Mouse (Mus musculus): Measurements from ENCODE around the gene Ccdc180. TPM values are rescaled to one million over a fixed set of nuclear protein-coding genes. Genes with fewer than 3 reads are reported as not detected.

Ccdc180 gene
- polyA plus RNA-seq, 1 experiment from 2014 or later, result 0.71 TPM

DNA sequence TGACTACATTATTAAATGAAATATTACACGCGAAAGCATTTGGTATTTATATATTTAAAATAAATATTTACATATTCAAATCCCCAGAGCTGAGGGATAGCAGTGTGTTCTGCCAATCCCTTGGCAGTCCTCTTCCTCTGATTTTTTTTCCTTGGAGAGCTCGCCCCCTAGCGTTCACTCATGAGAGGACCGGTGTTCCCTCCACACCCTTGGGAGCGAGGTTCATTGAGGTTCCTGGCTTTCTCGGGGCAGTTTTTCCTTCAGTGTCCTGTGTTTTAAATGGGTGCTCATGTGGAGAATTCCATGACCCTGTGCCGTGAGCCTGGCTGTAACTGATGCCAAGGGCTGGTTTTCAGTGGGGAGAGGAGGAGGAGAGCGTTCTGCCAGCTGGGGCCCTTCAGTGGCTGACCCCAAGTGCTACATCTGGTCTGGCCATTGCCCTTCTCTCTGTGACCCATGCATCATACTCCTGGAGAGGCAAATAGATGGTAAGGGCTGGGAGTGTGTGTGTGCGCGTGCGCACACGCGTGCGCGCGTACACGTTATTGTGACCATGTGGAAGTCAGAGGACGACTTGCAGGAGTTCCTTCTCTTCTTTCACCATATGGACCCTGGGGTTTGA, 34.2 kb upstream of the Ccdc180 start:
- H3K9ac ChIP-seq (ENCODE audit: low read depth, low read length), result no peak overlapping the region
- H3K27me3 ChIP-seq (ENCODE audit: control insufficient read depth, insufficient read depth, low read length), result no peaks in the 10 kb centered on the region
- H3K27ac ChIP-seq (ENCODE audit: low read depth, low read length), result no peak overlapping the region
- H3K36me3 ChIP-seq (ENCODE audit: control insufficient read depth, insufficient read depth, low read length), result no peaks in the 10 kb centered on the region
- DNase-seq (ENCODE audit: low spot score) (peak; percentile 85), ATAC-seq (ENCODE audit: low FRiP score) (no peak)
- H3K4me3 ChIP-seq (ENCODE audit: low read depth, low read length), result no peak overlapping the region
- H3K4me2 ChIP-seq (replicated peaks; ENCODE audit: low read depth, low read length), result no peak overlapping the region
- 52% methylated on average over 19 of the region's 19 CpGs for WGBS
- H3K4me1 ChIP-seq (replicated peaks; ENCODE audit: control insufficient read depth, insufficient read depth, low read length), result no peaks in the 10 kb centered on the region
- no peaks in the 10 kb centered on the region for H3K9me3 ChIP-seq (ENCODE audit: control insufficient read depth, low read length)

DNA sequence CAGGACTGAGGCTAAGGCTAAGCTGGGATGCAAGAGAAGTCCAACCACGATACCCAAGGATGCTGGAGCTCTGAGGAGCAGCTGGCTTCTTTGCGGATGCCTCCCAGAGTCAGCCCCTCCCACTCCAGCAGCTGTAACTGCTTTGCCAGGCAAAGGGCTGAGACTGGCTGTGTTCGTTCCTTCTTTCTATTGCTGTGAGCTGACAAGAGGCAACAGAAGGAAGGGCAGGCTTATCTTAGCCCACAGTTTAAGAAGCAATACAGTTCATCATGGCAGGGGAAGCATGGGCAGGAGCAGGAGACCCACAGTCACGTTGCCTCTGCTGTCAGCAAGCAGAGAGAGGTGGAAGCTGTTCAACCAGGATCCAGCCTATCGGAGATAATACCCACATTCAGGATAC, 28.9 kb upstream of the Ccdc180 start:
- no peaks in the 10 kb centered on the region for H3K27me3 ChIP-seq (ENCODE audit: control insufficient read depth, insufficient read depth, low read length)
- DNase-seq (ENCODE audit: low spot score) (no peak), ATAC-seq (ENCODE audit: low FRiP score) (no peak)
- H3K9ac ChIP-seq (ENCODE audit: low read depth, low read length), result no peak overlapping the region
- 59% methylated on average over 5 of the region's 5 CpGs for WGBS
- no peak overlapping the region for H3K27ac ChIP-seq (ENCODE audit: low read depth, low read length)
- no peak overlapping the region for H3K4me3 ChIP-seq (ENCODE audit: low read depth, low read length)
- no peak overlapping the region for H3K4me2 ChIP-seq (replicated peaks; ENCODE audit: low read depth, low read length)
- H3K9me3 ChIP-seq (ENCODE audit: control insufficient read depth, low read length), result no peaks in the 10 kb centered on the region
- H3K36me3 ChIP-seq (ENCODE audit: control insufficient read depth, insufficient read depth, low read length), result no peaks in the 10 kb centered on the region
- no peaks in the 10 kb centered on the region for H3K4me1 ChIP-seq (replicated peaks; ENCODE audit: control insufficient read depth, insufficient read depth, low read length)

DNA sequence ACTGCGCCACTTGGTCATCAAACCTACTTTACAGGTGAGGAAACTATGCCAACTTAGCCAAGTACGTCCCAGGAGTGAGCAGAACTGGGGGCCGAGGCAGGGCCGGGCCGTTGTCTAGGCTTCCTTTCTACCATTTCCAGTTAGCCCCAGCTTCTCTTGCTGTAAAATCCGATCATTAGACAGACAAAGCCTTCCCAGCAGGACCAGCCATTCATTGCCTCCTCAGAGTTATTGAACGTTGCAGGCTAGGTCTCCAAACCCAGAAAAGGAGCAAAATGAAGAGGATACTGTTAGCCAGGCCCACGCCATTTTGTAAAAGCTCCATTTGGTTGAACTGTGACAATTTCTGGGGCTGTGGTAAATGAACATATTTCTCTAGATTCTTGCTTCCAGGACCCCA, 22.7 kb upstream of the Ccdc180 start:
- Histone ChIP-seq H3K4me3 (ENCODE audit: low read depth, low read length) (no peak overlapping the region), H3K27me3 (ENCODE audit: control insufficient read depth, insufficient read depth, low read length) (peaks cover 4% of the 10 kb centered on the region; the same call in 1 of the 2 replicates), H3K9me3 (ENCODE audit: control insufficient read depth, low read length) (no peaks in the 10 kb centered on the region), H3K9ac (ENCODE audit: low read depth, low read length) (no peak overlapping the region), H3K4me2 (replicated peaks; ENCODE audit: low read depth, low read length) (no peak overlapping the region), H3K36me3 (ENCODE audit: control insufficient read depth, insufficient read depth, low read length) (no peaks in the 10 kb centered on the region), H3K4me1 (replicated peaks; ENCODE audit: control insufficient read depth, insufficient read depth, low read length) (no peaks in the 10 kb centered on the region), H3K27ac (ENCODE audit: low read depth, low read length) (no peak overlapping the region)
- DNase-seq (ENCODE audit: low spot score), result no peak
- no peak for ATAC-seq (ENCODE audit: low FRiP score)
- 67% methylated on average over 8 of the region's 8 CpGs for WGBS

DNA sequence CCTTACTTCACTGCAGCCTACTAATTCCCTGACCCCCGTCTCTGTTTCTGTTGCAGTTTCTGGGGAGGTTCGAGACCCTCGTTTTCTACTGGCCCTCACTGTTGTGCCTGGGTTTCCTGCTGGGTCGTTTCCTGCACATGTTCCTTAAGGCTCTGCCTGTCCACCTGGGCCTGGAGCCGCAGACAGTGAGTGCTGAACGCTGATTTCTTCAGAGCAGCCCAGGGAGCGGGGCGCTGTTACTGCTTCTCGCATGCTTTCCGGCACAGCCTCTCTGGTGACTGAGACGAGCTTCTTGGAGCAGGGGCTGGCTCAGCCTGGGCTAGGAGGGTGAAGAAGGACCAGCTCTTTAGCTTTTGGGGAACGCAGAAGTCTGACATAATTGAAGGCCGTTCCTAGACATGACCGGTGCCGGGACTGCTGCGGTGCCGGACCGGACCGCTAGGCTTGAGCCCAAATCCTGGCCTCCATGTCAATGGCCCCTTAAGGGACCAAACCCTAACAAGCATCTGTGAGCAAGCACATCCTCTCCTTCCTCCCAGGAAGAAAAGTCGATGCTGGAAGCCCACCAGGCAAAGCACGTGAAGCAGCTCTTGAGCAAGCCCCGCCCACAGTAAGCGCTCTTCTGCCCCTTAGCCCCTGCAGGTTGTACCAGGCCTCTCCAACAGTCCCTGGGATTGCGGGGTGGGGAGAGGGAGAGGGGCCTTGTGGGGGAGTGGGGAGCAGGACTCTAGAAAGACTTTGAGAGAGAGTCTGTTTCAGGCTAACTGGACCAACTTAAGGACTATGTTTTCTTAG, 20.9 kb upstream of the Ccdc180 start:
- Histone ChIP-seq H3K9me3 (ENCODE audit: control insufficient read depth, low read length) (no peaks in the 10 kb centered on the region), H3K36me3 (ENCODE audit: control insufficient read depth, insufficient read depth, low read length) (no peaks in the 10 kb centered on the region), H3K9ac (ENCODE audit: low read depth, low read length) (no peak overlapping the region), H3K4me3 (ENCODE audit: low read depth, low read length) (no peak overlapping the region), H3K27me3 (ENCODE audit: control insufficient read depth, insufficient read depth, low read length) (peaks cover 4% of the 10 kb centered on the region; the same call in 1 of the 2 replicates), H3K4me2 (replicated peaks; ENCODE audit: low read depth, low read length) (0 out of 2 replicates have a peak overlapping the region, but pooled peaks have one; percentile 8), H3K27ac (ENCODE audit: low read depth, low read length) (no peak overlapping the region), H3K4me1 (replicated peaks; ENCODE audit: control insufficient read depth, insufficient read depth, low read length) (no peaks in the 10 kb centered on the region)
- DNase-seq (ENCODE audit: low spot score), result no peak
- WGBS, result 22% methylated on average over 24 of the region's 24 CpGs
- ATAC-seq (ENCODE audit: low FRiP score), result no peak

DNA sequence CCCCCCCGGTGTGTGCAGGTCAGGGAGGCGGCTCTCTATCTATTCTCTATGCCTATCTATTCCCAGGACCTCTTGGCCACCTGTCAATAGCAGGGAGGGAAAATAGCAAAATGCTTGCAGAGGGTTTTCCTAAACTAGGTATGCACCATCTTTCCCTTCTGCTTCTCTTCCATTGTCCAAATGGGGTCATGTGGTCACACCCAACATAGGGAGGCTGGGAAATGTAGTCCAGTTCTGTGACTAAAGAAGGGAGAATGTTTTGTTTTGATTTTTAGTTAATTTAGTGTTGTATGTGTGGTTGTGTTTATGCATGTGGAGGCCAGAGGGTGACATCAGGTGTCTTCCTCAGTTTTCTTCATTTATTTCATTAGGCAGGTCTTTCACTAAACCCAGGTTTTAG, 18.0 kb upstream of the Ccdc180 start:
- Histone ChIP-seq H3K36me3 (ENCODE audit: control insufficient read depth, insufficient read depth, low read length) (no peaks in the 10 kb centered on the region), H3K9ac (ENCODE audit: low read depth, low read length) (no peak overlapping the region), H3K4me3 (ENCODE audit: low read depth, low read length) (no peak overlapping the region), H3K9me3 (ENCODE audit: control insufficient read depth, low read length) (no peaks in the 10 kb centered on the region), H3K4me2 (replicated peaks; ENCODE audit: low read depth, low read length) (no peak overlapping the region), H3K4me1 (replicated peaks; ENCODE audit: control insufficient read depth, insufficient read depth, low read length) (no peaks in the 10 kb centered on the region), H3K27me3 (ENCODE audit: control insufficient read depth, insufficient read depth, low read length) (peaks cover 4% of the 10 kb centered on the region; the same call in 1 of the 2 replicates), H3K27ac (ENCODE audit: low read depth, low read length) (no peak overlapping the region)
- WGBS, result no CpG with 5 or more reads among the region's 2 CpGs
- DNase-seq (ENCODE audit: low spot score) (no peak), ATAC-seq (ENCODE audit: low FRiP score) (no peak)

DNA sequence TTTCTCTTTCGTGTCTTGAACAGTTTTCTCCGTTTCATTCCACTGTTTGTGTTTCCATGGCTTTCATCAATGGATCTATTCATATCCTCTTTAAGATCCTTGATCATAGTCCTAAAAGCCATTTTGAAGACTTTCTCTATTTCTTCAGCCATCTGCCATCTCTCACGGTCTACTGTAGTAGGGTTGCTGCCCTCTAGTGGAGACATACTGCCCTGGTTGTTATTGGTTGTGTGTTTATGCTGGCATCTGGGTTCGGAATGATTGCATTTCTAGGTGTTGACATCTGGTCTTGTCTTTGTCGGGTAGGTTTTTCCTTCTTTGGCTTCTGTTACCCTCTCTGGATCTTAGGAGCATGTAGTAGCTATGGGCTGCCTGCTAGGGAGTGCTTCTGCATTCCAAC, 11.2 kb upstream of the Ccdc180 start:
- DNase-seq (ENCODE audit: low spot score) (peak; percentile 73), ATAC-seq (ENCODE audit: low FRiP score) (no peak)
- H3K9me3 ChIP-seq (ENCODE audit: control insufficient read depth, low read length), result no peaks in the 10 kb centered on the region
- no peak overlapping the region for H3K27ac ChIP-seq (ENCODE audit: low read depth, low read length)
- 49% methylated on average over 5 of the region's 5 CpGs for WGBS
- no peaks in the 10 kb centered on the region for H3K27me3 ChIP-seq (ENCODE audit: control insufficient read depth, insufficient read depth, low read length)
- H3K4me3 ChIP-seq (ENCODE audit: low read depth, low read length), result no peak overlapping the region
- no peak overlapping the region for H3K4me2 ChIP-seq (replicated peaks; ENCODE audit: low read depth, low read length)
- no peaks in the 10 kb centered on the region for H3K4me1 ChIP-seq (replicated peaks; ENCODE audit: control insufficient read depth, insufficient read depth, low read length)
- no peak overlapping the region for H3K9ac ChIP-seq (ENCODE audit: low read depth, low read length)
- H3K36me3 ChIP-seq (ENCODE audit: control insufficient read depth, insufficient read depth, low read length), result no peaks in the 10 kb centered on the region

DNA sequence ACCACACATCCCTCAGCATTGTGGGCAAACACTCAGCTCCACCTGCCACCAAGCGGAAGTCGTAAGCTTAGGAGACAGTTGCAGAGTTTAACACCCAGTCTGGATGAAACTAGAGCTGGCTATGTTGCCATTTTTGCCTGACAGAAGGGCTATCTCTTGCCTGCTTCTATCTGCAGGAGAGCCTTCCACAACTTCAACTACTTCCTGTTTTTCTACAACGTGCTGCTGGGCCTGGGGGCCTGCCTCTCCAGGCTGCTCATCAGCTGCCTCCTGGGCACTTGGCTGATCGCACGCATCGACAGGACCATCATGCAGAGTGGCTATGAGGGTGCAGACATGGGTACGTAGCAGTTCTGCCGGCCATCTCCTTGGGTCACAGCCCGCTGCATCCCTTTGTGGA, 7.6 kb upstream of the Ccdc180 start:
- ATAC-seq (ENCODE audit: low FRiP score), result no peak
- Histone ChIP-seq H3K4me1 (replicated peaks; ENCODE audit: control insufficient read depth, insufficient read depth, low read length) (no peaks in the 10 kb centered on the region), H3K9ac (ENCODE audit: low read depth, low read length) (no peak overlapping the region), H3K36me3 (ENCODE audit: control insufficient read depth, insufficient read depth, low read length) (no peaks in the 10 kb centered on the region), H3K27ac (ENCODE audit: low read depth, low read length) (no peak overlapping the region), H3K4me3 (ENCODE audit: low read depth, low read length) (no peak overlapping the region), H3K9me3 (ENCODE audit: control insufficient read depth, low read length) (no peaks in the 10 kb centered on the region), H3K4me2 (replicated peaks; ENCODE audit: low read depth, low read length) (no peak overlapping the region), H3K27me3 (ENCODE audit: control insufficient read depth, insufficient read depth, low read length) (no peaks in the 10 kb centered on the region)
- WGBS, result 89% methylated on average over 9 of the region's 9 CpGs
- no peak for DNase-seq (ENCODE audit: low spot score)

DNA sequence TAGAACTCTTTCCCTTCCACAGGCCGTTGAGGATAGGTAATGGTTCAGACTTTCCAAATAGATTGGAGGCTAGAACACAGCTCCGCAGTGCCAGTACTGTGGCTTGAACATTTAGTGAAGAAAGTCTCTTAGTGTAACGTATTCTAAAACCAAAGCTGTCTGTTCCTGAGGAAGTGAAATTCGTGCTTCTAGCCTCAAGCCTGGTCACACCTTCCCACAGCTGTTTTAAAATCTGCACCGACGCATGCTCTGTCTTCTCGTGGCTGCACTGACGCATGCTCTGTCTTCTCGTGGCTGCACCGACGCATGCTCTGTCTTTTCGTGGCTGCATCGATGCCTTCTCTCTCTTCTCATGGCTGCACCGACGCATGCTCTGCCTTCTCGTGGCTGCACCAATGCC, 6.9 kb upstream of the Ccdc180 start:
- ATAC-seq (ENCODE audit: low FRiP score), result no peak
- Histone ChIP-seq H3K4me2 (replicated peaks; ENCODE audit: low read depth, low read length) (no peak overlapping the region), H3K27ac (ENCODE audit: low read depth, low read length) (no peak overlapping the region), H3K27me3 (ENCODE audit: control insufficient read depth, insufficient read depth, low read length) (no peaks in the 10 kb centered on the region), H3K9me3 (ENCODE audit: control insufficient read depth, low read length) (no peaks in the 10 kb centered on the region), H3K36me3 (ENCODE audit: control insufficient read depth, insufficient read depth, low read length) (no peaks in the 10 kb centered on the region), H3K9ac (ENCODE audit: low read depth, low read length) (no peak overlapping the region), H3K4me3 (ENCODE audit: low read depth, low read length) (no peak overlapping the region), H3K4me1 (replicated peaks; ENCODE audit: control insufficient read depth, insufficient read depth, low read length) (no peaks in the 10 kb centered on the region)
- 94% methylated on average over 16 of the region's 16 CpGs for WGBS
- no peak for DNase-seq (ENCODE audit: low spot score)

DNA sequence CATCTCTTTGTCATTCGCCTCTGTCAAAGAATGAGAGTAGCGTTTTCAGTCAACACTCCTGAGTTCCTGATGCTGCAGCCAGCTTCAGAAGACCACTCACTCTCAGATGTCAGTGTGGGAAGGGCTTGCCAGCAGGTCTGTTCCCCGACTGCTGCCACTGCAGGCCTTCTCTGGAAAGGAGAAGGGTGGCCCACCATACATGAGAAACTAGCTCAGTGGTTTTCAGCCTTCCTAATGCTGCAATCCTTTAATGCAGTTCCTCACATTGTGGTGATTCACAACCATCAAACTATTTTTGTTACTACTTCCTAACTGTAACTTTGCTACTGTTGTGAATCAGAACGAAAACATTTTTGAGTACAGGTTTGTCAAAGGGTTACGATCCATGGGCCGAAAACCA, 616 bp upstream of the Ccdc180 start:
- Histone ChIP-seq H3K9me3 (ENCODE audit: control insufficient read depth, low read length) (no peaks in the 10 kb centered on the region), H3K4me2 (replicated peaks; ENCODE audit: low read depth, low read length) (no peak overlapping the region), H3K27ac (ENCODE audit: low read depth, low read length) (no peak overlapping the region), H3K4me3 (ENCODE audit: low read depth, low read length) (no peak overlapping the region), H3K36me3 (ENCODE audit: control insufficient read depth, insufficient read depth, low read length) (no peaks in the 10 kb centered on the region), H3K27me3 (ENCODE audit: control insufficient read depth, insufficient read depth, low read length) (no peaks in the 10 kb centered on the region), H3K9ac (ENCODE audit: low read depth, low read length) (no peak overlapping the region), H3K4me1 (replicated peaks; ENCODE audit: control insufficient read depth, insufficient read depth, low read length) (peaks cover 5% of the 10 kb centered on the region; the same call in 1 of the 2 replicates)
- ATAC-seq (ENCODE audit: low FRiP score) (no peak), DNase-seq (ENCODE audit: low spot score) (no peak)
- WGBS, result 56% methylated on average over 6 of the region's 6 CpGs
